Comparison of ENCODE assay signal across 30 mouse cellular contexts in genomic region chr10:55348071-55348470, GRCm38 (mm10).
"Had no signal": no experiment of that assay in that cellular context is flagged by ENCODE, and none has a peak within 500 bp of the region (broad histone marks: within the 10 kb centered on the region; RNA-seq: fewer than 3 reads in every experiment).

No protein-coding gene starts in this region.

- H3K27me3 ChIP-seq: limb, embryonic 12.5 days; limb, embryonic 13.5 days; limb, embryonic 15.5 days; liver, embryonic 12.5 days; liver, embryonic 13.5 days; liver, embryonic 15.5 days; lung, embryonic 15.5 days; megakaryocyte, embryonic 14.5 days; midbrain, embryonic 12.5 days; midbrain, embryonic 13.5 days; midbrain, embryonic 15.5 days had no signal

- ATAC-seq: liver, embryonic 12.5 days; liver, postnatal 0 days; midbrain, embryonic 13.5 days; midbrain, embryonic 15.5 days; midbrain, embryonic 16.5 days had no signal

- H3K4me2 ChIP-seq: limb, embryonic 12.5 days; limb, embryonic 13.5 days; limb, embryonic 15.5 days; liver, embryonic 11.5 days; liver, embryonic 12.5 days; liver, embryonic 13.5 days; liver, embryonic 15.5 days; lung, embryonic 14.5 days; lung, embryonic 15.5 days; midbrain, embryonic 11.5 days; midbrain, embryonic 12.5 days; midbrain, embryonic 13.5 days; midbrain, embryonic 15.5 days had no signal

- H3K9ac ChIP-seq: limb, embryonic 12.5 days; limb, embryonic 13.5 days; limb, embryonic 15.5 days; liver, embryonic 12.5 days; liver, embryonic 13.5 days; liver, embryonic 14.5 days; liver, embryonic 15.5 days; liver, postnatal 0 days; lung, embryonic 14.5 days; lung, embryonic 15.5 days; midbrain, embryonic 12.5 days; midbrain, embryonic 13.5 days; midbrain, embryonic 15.5 days had no signal

- DNase-seq: left cerebral cortex, postnatal 4 days; liver; liver, embryonic 13.5 days; liver, postnatal 0 days; lung, adult 18-20 months; lung, adult 2 months; lung, embryonic 14.5 days; lung, postnatal 10 days; lung, postnatal 14 days; lung, postnatal 36 days; lung, postnatal 4 days; midbrain, embryonic 14.5 days had no signal

- H3K27ac ChIP-seq: limb, embryonic 10.5 days; limb, embryonic 12.5 days; limb, embryonic 13.5 days; limb, embryonic 15.5 days; liver, embryonic 12.5 days; liver, embryonic 13.5 days; liver, embryonic 14.5 days; liver, embryonic 15.5 days; lung, embryonic 15.5 days; macrophage; midbrain, embryonic 10.5 days; midbrain, embryonic 12.5 days; midbrain, embryonic 13.5 days; midbrain, embryonic 15.5 days had no signal

- H3K4me3 ChIP-seq: limb, embryonic 10.5 days; limb, embryonic 12.5 days; limb, embryonic 13.5 days; limb, embryonic 15.5 days; liver, embryonic 12.5 days; liver, embryonic 13.5 days; liver, embryonic 15.5 days; lung, embryonic 15.5 days; megakaryocyte, embryonic 14.5 days; midbrain, embryonic 10.5 days; midbrain, embryonic 12.5 days; midbrain, embryonic 13.5 days; midbrain, embryonic 15.5 days; myocyte had no signal

- H3K36me3 ChIP-seq: limb, embryonic 10.5 days; limb, embryonic 12.5 days; limb, embryonic 13.5 days; limb, embryonic 15.5 days; liver, embryonic 12.5 days; liver, embryonic 13.5 days; liver, embryonic 15.5 days; lung, embryonic 15.5 days; midbrain, embryonic 10.5 days; midbrain, embryonic 12.5 days; midbrain, embryonic 13.5 days; midbrain, embryonic 15.5 days had no signal

- H3K9me3 ChIP-seq: limb, embryonic 10.5 days; limb, embryonic 12.5 days; limb, embryonic 13.5 days; limb, embryonic 15.5 days; liver, embryonic 12.5 days; liver, embryonic 13.5 days; liver, embryonic 15.5 days; lung, embryonic 15.5 days; midbrain, embryonic 10.5 days; midbrain, embryonic 12.5 days; midbrain, embryonic 13.5 days; midbrain, embryonic 15.5 days had no signal

- H3K4me1 ChIP-seq: limb, embryonic 10.5 days; limb, embryonic 12.5 days; limb, embryonic 13.5 days; limb, embryonic 15.5 days; liver, embryonic 12.5 days; liver, embryonic 13.5 days; liver, embryonic 15.5 days; lung, embryonic 15.5 days; megakaryocyte, embryonic 14.5 days; midbrain, embryonic 10.5 days; midbrain, embryonic 12.5 days; midbrain, embryonic 13.5 days; midbrain, embryonic 15.5 days had no signal
